Mouse (Mus musculus) skeletal muscle tissue, adult 2 months (tissue): ENCODE data around the gene Ikbke.
"Not testable (repeated sequence)": the region's sequence is repeated elsewhere in the genome, so short reads cannot be mapped to it uniquely, and the experiment has no call there.

Source experiments
- DNase-seq: peaks from one replicate; pipeline ENCODE4 v3.0.0-alpha.2; 2012; ENCODE audit warnings: low read depth, low spot score

The Ikbke gene

DNA sequence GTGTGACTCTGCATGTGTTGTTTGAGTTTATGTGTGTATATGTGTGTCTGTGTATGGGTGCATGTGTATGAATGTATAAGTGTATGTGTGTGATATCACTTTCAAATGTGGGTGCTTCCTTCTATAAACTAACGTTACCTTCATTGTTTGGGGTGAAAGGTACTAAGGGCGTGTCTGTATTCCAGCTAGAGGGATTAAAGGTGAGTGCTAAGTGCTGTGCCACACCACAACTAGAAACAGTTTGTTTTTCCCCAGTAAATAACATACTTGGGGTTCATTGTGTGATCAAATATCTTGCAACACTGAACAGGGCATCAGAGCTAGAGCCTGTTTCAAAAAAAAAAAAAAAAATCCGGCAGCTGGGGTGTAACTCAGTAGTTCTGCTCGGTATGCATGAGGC is 2.3 kb upstream of the Ikbke start:
- DNase-seq, result no peak

DNA sequence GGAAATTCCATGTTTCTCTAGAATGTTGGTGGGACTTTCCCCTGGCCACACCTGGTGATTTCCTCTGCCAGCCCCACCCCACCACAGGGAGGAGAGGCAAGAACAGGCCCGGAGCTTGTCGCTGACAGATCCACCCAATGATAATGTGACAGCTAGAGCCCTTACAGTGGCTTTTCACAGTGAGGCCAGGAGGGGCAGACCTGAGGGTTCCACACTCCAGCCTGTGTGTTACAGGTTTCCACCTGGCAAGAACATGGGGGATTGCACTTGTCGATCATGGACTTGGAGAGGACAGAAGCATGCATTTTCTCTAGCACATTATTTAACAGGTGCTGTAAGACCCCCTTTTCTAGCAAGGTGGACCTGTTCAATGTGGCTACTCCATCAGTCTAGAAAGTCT is 874 bp upstream of the Ikbke start:
- DNase-seq, result no peak

DNA sequence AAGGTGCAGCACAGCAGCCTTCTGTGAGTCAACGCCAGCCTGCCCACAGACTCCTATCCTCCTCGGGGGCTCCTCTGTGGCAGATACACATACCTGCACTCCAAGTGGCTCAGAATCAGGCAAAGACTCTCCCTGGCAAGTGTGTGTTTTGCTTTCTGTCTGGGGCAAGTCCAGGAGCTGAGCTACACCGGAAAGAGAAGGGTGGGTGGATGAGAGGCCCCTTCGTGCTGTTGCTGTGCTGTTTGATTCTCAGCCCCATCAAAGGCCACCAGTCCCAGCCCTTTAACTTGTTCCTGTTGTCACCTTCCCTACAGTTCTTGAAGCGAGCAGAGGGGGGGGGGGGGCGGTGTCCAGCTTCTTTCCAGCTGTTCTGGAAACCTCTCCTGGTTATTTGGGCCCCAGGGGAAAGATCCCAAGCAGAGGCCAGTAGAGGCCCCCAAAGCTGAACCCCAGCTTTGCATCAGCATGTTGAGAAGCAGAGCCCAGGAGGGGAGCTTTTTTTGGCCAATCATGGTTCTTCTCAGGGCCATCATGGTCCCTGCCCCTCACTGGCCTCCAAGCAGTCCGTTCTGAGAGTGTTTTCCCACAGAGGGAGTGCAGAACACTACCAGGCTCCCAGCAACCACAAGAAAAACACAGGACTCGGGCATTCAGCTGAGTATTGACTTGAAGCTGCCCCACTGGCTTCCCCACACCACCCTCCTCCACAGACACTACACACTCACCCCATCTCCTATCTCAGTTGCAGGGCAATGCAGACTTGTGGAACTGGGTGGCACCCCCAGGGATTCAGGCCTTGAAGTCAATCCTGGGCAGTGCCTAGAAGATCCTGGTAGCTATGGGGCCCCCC is 575 bp downstream of the Ikbke start:
- DNase-seq, result no peak

DNA sequence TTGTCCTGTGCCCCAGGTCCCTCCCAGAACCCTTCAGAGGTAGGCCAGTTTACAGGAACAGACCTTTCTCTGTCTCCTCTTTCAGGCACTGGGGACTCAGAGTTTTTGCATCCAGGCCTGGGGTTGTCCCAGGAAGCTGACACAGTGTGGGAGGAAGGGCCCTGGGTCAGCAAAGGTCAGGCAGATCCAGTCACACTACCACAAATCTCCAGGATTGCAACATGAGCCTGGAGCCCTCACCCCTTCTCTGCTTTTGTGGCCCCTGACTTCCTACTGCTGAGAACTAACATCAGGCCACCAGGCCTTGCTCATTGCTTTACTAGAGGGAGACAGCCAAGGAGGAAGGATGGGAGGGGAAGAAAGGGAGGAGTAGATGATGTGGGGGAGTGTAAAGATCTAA is 2.6 kb downstream of the Ikbke start:
- no peak for DNase-seq

DNA sequence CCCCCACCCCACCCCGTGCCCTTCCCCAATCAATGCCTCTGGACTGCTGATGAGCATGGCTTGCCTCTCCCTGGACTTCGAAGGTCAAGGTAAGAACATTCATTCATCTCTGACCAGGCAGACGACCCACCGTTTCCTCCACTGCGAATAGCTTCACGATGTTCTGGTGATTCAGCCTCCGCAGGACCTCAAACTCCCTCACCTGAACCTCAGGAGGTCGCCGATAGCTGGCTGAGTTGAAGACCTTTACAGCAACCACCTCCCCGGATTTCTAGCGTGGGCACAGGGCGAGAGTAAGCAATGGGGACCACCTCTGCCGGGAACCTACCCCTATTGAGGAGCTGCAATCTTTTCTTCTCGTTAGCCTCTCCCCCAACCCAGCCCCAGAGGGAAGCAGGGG is 3.8 kb downstream of the Ikbke start:
- no peak for DNase-seq

DNA sequence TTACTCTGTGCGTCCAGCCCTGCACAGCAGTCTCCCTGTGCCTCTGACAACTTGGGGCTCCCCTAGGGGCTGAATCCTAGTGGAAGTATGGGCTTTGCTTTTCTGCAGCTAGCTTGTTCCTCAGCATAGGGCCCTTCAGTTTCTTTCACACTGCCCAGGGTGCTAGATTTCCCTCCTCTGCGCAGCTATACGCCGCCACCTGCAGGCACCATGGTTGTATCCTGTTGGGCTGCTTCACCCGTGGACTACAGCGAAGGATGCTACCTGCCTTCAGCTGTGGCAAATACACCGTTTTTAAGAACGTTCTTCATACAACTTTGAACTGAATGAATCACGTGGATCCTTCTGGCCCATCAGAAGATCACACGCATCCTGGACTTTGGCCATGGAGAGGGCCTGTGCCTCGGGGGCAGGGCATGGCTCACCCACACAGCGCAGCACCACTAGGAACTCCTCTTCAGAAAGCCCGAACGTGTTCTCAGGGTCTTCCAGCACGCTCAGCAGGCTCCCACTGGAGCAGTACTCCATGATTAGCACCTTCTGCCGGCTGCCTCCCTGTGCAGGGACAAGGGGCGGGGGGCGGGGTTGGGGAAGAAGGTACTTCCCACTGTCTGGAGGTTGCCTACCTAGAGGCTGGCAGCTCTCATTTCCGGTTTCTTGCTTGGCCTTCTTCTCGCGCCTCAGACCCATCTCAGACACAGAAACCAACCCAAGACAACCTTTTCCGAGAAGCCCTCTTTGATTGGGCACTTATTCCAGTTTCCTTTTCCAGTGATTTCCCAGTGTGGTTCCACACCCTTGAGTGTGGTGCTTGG is 4.5 kb downstream of the Ikbke start:
- DNase-seq, result no peak

DNA sequence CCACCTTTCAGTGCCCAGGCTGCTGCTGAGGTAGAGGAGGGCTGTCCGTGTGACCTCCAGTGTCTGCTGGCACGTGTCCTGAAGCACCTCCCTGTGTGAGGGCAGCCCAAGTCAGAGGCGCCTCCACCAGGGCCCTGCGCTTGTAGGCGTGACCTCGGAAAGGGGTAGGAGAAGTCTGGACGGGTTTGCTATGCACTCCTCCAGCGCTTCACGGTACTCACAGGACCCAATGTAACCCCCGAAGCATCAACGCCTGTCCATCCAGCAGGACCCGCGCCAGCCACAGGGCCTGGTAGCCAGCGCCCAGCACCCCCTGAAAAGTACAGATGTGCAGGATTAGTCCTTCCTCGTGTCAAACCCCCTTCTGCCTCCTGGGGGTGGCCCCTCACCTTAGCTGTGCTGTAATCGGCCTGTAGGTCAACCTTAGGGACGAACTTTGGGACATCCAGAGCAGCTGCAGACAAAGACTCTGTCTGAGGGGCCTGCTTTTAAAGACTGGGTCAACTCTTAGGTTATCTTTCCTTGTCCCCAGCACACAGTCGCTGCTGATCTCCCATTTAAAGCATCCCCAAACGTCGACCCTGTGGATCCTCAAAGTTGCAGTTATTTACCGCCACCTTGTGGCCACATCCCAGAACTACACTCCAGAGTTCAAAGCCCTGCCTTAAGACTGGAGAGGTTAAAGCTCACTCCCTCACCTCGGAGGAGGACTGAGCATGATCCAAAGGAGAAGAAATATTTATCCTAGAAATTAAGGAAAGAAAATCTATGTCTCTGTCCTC is 9.4 kb downstream of the Ikbke start:
- DNase-seq, result peak; percentile 47

DNA sequence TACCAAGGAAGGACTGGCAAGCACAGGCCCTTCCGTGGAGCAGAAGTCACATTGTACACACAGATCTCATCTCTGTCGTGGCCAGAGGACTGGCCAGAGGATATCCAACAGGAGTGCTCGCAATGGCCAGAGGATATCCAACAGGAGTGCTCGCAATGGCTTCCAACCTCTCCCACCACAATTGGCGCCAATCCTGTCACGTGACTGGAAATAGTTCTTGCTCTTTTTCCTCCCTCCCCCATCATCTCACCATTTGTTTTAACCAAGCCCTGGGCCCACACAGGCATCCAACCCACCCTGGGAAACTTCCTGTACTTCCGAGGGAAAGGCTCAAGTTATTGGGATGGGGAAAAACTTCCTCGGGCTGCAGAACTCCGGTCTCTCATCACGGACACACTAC is 10.6 kb downstream of the Ikbke start:
- no peak for DNase-seq

DNA sequence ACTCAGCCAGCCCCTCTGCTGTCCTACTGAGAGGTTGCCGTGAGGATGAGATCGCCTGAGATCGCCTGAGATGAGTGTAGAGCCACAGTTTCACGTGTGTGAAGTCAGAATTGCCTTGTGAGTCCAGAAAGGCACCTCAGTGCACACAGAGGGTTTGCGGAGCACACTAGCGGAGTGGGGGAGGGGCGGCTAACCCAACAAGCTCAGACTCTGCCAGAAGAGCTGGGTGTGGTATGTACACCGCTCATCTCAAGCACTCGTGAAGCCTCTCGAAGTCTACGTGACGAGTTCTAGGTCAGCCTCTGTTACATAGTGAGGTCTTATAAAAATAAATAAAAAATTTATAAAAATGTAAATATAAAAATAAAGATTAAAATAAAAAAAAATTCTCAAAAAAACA is 15.5 kb downstream of the Ikbke start:
- no peak for DNase-seq

DNA sequence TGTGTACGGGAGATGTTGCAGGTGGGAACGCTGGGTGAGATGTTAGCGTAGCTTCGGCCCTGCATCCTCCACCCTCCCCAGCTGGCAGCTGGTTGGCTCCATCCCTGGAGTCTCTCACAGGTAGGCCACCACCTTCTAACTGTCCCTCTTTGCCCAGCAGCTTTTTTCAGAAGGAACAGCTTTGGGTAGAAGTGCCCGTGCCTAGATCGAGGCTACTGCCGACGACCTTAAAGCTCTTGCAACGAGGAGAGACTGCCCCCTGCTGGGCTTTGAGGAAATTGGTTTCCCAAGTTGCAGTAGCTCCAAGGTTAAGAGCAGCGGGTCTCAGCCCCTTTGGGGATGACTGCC is 19.1 kb downstream of the Ikbke start:
- DNase-seq, result no peak

DNA sequence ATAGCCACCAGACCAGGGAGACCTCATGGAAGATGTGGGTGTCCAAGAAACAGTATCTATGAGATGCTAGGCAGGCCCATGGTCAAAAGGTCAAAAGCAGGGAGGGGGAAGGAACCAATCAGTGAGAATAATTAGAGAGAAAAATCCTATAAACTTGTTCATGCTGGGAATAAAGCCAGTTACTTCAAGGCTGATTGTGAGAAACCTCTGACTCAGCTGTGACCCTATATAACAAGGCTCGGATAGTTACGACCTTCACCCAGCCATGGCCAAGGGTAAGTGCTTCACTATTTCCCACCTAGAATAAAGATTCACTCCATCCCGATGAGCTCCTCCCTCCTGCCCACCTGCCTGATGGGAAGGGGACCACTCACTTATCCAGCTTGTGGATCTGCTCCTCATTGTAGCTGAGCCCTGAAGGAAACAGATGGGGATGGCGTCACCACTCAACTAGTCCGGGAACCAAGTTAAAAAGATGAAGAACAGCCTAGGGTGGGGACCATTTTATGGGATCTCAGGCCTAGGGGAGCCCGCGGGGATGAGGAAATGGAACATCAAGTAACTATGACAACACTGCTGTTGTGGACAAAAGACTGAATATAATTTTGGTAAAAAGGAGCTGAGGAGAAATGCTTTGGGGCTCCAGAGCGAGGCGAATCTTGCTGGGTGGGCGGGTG is 19.6 kb downstream of the Ikbke start:
- DNase-seq, result no peak

DNA sequence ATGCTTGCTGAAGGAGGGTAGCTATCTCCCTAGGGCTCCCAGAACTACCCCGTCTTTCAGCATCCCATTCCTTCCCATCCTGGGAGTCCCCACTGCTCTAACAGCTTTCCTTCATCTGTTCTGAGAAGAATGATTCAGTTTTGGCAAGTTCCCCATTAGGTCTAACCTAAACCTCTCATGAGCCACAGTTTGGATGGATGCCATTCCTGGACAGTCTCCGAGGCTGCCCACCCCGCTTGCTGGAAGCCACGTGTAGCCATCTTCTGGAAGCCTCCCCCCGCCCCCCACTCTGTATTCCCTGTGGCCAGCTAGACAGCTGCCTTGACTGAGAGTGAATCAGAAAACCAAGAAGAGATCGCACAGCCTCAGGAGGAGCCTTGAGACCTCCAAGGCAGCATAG is 22.1 kb downstream of the Ikbke start:
- DNase-seq, result no peak

DNA sequence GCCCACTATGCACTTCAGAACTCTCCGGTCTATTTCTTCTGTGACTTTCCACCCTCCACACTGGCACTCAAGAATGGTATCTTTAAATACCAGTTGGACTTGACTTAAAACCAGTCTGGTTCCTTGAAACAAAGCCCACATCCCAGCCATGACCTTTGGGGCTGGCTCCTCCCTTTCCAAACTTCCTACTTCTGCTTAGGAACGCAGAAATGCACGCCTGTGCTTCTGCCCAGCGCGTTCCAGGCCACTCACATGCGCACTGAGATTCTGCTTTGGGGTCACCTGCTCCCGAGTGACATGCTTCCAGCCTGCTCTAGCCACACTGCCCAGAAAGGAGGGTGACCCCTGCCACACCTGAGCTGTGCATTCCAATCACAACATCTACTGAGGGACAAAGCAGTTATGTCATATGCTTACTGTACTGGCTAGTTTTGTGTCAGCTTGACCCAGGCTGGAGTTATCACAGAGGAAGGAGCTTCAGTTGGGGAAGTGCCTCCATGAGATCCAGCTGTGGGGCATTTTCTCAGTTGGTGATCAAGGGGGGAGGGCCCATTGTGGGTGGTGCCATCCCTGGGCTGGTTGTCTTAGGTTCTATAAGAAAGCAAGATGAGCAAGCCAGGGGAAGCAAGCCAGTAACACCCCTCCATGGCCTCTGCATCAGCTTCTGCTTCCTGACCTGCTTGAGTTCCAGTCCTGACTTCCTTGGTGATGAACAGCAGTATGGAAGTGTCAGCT is 26.7 kb downstream of the Ikbke start:
- not testable (repeated sequence) for DNase-seq

DNA sequence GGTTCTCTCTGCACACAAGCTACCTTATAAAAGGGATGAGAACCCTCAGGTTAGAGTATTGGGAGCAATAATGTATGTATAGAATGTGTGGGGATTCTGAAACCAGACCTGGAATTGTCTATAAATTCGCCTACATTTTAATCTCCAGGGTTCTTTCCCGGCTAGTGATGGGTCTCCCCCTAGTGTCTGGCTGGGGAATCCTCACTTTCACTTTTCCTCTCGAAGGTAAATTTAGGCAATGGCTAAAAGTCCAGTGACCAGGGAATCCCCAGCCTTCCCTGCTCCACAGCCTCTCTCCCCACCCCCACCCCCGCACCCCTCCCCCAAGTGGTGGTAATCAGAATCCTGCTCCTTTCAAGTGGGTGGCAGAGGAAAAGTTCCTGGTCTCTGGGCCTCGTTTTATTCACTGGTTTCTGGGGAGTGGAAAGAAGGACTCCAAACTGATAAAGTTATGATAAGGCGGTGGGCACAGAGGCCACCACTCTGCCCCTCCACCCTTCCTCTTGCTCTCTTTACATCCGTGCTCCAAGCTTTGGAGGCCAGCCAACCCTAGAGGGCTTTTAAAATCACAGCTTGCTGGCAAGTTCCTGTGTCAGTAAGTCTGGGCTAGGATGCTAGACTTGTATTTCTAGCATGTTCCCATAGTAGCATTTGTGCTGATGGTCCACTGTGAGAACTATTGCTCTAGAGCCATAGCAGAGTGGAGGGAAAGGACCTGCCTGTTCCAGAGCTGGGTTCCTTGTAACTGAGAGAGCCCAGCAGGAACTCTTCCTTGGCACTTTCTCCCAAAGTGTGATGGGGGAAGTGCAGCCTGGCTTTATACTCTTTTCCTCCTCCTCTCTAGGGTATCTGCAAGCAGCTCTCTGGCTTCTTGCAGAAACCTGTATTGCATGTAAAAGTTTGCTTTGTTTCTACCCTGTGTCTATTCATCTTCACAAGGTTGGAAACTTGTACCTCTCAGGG is 32.7 kb downstream of the Ikbke start:
- DNase-seq, result no peak

DNA sequence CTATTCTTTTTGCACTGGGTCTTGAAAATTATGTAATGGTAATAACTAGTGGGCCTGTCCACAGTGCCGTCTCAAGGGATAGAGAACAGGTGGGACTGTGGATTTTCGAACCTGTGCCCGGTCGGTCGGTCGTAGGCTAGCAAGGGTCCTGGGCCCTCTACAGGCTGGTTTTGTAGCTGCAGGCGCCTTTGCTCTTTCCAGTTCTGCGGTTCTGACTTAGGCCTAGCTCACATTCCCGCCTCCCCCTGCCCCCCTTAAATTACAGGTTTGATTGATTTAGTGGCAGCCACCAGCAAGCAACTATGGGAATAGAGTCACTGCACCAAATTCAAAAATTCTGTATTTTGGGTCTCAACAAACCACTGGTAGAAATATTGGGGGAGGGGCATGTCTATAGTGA is 33.5 kb downstream of the Ikbke start:
- no peak for DNase-seq

DNA sequence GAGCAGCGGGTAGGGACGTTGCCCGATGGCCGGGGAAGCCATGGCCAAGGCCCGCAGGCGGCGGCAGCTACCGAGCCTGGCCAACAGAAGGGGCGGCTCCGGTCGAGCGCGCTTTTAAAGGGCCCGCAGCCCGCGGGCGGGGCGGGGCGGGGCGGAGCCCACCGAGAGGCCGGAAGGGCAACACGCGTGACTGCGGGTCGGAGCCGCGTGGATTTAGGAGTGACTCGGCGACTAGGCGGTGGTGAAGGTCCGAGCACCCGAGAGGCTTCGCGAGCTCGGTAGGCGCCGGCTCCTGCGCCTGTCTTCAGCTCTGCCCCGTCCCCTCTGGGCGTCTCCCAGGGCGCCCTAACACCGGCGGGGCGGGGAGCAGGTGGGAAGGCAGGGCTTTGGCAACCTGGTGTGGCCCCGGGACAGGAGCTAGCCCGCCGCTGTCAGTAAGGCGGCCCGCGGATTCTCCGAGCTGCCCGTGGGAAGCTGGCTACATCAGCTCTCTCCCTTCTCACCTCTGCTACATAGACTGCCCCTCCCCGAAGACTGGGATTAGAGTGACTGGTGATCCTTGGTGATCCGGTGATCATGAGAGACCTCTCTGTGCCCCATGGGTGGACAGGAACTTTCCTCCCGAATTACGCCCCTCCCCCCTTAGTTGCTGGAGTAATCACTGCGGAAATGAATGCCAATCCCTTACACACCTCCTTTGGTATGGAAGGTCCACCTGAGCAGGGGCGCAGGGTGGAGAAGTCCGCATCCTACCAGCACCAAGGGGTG is 34.1 kb downstream of the Ikbke start, which contains the start of gene Rassf5:
Rassf5 (minus strand) TSS at position 170 of the 768 bp plus-strand sequence.
- DNase-seq, result no peak

DNA sequence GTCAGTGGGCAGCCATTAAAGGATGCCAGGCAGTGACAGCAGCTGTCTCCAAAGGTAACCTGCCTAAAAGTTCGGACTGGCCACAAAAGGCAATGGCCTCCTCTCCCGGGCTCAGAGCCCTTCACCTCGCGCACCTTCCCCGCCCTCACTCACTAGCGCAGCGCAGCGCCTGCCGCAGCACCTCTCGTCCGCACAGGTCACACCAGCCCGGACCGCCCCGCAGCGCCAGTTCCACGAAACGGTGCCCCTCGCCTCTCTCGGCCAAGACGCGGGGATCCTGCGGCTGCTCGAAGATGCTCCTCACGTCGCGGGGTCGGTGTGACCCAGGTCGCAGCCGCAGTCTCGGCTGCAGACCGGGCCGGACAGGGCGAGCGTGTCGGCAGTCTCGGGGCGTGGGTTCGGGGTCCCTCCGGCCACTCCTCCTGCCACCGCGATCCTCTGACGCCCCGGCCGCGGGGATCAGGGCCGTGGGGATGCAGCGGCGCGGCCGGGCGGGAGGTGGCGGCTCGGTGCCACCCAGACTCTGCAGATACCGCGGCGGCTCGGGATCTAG is 34.8 kb downstream of the Ikbke start:
- no peak for DNase-seq

DNA sequence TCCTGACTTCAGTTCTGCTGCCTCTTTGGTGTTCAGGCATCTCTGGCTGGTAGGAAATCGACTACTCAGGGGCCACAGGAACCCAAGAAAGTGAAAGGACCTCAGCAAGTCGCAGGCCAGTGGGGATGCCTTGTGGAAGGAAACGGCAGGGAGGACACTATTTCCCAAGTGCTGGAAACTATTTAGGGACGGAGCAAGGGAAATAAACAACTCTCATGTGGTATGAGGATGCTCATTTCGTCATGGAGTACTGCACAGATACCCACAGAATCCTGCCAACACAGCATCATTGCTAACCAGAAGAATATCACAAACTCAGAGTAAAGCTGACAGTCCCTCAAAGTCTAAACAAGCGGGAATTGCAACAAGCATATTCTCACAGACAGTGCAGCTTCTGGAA is 36.5 kb downstream of the Ikbke start:
- no peak for DNase-seq
